Mouse (Mus musculus) v-Abl transformed pro-B cells (cell line): Measurements from ENCODE around the gene Sntb2.

Experiments used
- in situ Hi-C, 2 experiments: fragments of 400-800 bp; cut with MboI; formaldehyde crosslinking; loops; one replicate each; pipeline ENCODE4 v1.15.1; 2025; ENCODE audit not compliant: unreplicated experiment in 2 of 2

The Sntb2 gene

DNA sequence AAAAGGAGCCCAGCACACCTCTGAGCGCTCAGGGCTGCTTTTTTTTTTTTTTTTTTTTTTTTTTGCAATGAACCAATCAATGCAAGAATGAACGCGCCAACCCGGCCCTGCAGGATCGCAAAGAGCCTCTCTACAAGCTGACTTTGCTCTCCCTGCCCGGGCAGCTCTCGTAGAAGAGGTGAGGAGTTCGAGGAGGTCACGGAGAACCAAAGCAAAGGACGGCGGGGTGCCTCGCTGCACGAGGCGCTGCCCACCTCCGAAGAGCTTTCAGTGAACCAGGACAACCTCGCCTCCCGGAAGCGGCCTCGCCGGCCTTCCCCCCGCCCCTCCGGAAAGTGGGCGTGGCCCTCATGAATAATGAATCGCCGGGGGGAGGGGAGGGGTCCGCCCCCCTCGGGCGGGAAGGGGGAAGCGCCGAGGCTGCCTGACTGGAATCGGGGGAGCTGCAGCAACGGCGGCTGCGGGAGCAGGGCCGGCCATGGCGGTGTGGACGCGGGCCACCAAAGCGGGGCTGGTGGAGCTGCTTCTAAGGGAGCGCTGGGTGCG, at the start of gene Sntb2:
TSS of gene Sntb2 (plus strand) at position 427 of the 546 bp plus-strand sequence.
- in situ Hi-C loops: no loop called here

DNA sequence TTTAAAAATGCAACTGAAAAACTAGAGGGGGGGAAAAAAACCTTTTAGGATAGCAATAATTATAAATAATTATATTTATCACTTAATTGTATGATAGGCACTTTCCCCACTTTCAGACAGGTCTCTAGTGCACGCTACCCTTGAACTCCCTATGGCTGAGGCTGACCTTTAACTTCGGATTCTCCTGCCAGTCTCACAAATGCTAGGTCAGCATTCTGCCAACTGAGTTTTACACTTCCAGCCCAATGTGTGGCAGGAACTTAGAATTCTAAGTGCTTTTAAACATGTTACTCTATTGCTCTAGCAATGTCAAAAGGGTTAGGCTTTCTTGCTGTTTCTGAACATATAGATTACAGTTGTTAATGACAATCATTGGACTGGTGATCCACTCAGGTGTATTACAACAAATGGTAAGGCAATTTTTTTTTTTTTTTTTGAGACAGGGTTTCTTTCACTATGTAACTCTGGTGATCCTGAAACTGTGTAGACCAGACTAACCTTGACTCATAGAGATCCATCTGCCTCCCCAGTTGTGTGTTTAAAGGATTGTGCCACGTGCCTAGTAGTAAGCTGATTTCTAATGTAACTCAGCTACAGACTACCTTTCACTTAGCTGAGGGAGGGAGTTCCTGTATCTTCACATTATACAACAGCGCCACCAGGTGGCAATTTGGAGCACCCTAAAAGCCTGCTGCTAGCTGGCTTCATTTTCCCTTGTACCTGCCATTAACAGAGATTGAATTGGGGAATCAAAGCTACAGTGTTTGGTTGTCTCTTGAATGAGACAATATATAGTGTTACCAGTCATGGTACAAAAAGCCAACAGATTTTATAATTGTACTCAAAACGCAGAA, 48.0 kb upstream of the Sntb2 start:
- in situ Hi-C loops: loop anchor here (5.0 to 25.0 kb wide), 4 partner anchors 117 to 700 kb away; partner anchors contain the start of gene Psmd7 (in 1 of the 2)

DNA sequence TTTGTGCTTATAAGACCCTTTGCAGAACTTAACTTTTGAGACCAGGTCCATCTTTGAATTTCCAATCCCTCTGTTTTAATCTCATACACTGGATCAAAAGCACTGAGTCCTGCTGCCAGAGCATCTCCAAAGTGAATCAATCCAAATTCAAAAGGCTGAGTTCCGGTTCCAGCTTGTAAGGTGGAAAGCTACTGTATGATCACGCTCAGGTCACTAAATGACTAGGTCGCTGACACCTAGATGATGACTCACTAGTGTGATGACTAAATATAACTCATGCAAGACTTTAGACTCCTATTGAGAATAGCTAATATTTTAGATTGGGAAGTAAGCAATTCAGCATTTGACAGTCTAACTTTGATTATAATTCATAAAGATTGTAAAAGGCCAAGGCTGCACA, 46.7 kb upstream of the Sntb2 start:
- in situ Hi-C loops: loop anchor here (5.0 to 25.0 kb wide), 4 partner anchors 116 to 698 kb away; partner anchors contain the start of gene Psmd7 (in 1 of the 2)

DNA sequence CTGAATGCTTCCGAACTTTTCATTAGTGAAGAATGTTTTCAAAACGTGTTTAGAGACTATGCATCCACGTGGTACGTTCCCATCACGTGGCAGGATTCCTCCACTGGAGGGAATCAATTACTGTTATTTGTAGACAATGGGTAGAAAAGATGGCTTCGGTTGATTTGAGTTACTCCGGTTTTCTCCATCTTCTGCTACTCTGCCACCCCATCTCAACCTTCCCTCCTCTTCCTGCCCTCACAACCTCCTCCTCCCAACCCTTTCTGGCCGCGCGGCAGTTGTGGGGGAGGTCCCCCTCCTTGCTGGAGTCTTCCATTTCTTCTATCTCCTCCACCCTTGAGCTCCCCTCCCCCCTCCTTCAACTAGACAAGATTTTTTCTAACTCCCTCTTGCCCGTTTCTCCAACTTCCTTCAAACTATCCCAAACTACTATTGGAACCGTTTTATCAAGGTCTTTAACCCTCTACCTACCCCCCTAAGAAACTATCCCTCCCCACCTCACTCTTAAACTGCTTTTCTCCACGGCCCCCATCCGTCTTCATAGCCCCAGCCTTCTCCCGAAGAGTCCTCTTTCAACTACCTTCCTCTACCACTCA, 43.2 kb upstream of the Sntb2 start:
- in situ Hi-C loops: loop anchor here in 1 of 2 experiments (10.0 to 25.0 kb wide), 2 partner anchors 478 to 695 kb away; partner anchors contain the start of genes Psmd7 and Zfp90

DNA sequence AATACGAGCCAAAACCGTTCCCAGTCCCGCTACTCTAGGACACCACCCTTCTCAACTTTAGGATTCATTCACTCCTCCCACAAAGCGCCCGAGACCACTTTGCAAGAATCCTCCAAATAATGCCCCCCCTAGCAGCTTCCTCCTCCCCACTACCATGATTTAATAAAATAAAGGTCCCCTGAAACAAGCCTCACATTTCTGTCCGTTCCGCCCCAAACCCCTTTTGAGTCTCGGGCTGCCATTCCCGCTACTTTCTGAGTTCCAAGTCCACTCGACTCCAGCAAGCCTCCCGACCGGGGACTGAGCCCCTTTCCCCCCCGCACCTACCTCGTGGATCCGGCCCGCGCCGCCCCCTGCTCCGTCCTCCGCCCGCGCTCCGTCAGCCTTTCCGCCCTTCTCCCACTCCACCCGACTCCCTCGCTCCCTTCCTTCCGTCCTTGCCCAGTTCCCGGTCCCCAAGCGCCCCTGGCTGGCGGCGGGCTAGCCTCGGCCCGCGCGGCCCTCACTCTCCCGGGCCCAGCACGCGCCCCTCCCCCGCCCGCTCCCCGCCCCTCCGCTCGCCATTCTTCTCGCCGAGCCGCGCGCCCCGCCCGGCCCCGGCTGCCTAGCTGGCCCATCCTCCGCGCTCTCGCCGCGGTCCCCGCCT, 42.6 kb upstream of the Sntb2 start:
- in situ Hi-C loops: loop anchor here in 1 of 2 experiments (10.0 to 25.0 kb wide), 2 partner anchors 478 to 694 kb away; partner anchors contain the start of genes Psmd7 and Zfp90

DNA sequence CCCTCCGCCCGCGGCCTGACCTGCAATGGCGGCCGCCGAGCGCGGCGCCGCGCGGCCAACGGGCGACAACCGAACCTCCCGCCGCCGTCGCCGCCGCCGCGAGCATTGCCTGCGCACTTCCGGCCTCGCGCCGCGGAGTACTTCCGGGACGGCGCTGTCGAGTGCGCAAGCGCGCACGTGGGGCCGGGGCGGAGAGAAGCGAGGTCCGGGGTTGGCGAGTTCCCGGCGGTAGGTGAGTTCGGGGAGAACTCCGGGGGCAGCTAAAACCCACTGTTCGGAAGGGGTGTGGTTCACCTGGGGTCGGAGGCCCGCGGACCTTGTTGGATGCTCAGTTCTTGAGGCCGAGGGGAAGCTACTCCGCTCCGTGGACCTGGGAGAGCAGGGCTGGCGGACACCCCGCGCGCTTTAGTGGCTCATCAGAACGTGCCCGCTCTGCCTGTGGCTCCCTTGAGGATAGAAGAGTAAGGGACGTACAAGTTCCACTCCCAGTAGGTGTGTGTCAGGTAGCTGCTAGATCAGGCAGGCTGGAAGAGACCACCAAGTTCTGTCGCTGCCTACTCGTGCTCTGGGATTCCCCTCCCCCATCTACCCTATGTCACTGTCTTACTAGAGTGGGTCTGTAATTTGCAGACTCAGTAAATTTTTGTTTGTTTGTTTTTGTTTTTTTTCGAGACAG, 41.9 kb upstream of the Sntb2 start, which contains the start of gene Utp4:
TSS of gene Utp4 (plus strand) at position 156 of the 676 bp plus-strand sequence.
- in situ Hi-C loops: loop anchor here in 1 of 2 experiments (10.0 to 25.0 kb wide), 2 partner anchors 479 to 694 kb away; partner anchors contain the start of genes Psmd7 and Zfp90

DNA sequence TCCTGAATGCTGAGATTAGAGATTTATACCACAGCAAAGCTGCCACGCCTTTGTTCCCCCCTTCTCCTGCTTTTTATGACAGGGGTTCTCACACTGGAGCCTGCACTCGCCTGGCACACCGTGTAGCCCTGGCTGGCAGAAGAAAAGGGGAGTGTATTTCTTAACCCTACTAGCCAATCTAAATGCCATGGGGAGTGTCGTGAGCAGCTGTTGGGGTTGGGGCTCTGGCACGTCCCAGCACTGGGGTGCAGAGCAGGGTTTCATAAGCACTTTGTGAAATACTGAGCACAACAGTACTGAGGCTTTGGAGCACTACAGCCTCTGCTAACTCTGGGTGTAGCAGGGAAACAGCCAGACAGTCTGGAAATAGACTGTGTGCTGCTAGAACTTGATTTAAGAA, 36.1 kb upstream of the Sntb2 start:
- in situ Hi-C loops: loop anchor here in 1 of 2 experiments (10.0 to 25.0 kb wide), 2 partner anchors 485 to 688 kb away; partner anchors contain the start of genes Psmd7 and Zfp90

DNA sequence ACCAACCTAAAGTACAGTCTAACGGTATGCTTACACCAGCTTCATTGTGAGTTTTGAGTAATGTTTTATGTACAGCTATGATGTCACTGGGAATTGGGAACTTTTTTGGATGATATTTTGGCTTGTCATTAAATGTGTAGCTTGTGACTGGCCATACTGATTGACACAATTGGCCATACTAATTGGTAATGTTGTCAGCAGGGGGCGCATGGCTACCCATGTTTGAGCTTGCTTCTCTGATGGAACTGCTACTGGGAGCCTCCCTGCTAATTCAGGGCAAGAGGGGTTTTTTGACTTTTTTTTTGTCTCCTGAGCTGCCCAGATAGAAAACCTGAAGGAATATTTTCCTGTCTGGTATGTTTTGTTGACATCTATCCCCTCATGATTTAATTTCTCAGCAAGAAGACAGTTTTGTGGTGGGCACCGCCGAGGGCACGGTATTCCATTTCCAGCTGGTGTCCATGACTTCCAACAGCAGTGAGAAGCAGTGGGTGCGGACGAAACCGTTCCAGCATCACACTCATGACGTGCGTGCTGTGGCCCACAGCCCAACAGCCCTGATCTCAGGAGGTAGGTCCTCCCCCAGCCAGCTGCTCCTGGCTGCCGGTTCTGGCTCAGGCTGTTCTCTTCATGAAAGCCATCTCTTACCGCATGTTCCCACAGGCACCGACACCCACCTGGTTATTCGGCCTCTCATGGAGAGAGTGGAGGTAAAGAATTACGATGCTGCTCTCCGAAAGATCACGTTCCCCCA, 29.6 kb upstream of the Sntb2 start:
- in situ Hi-C loops: no loop called here

DNA sequence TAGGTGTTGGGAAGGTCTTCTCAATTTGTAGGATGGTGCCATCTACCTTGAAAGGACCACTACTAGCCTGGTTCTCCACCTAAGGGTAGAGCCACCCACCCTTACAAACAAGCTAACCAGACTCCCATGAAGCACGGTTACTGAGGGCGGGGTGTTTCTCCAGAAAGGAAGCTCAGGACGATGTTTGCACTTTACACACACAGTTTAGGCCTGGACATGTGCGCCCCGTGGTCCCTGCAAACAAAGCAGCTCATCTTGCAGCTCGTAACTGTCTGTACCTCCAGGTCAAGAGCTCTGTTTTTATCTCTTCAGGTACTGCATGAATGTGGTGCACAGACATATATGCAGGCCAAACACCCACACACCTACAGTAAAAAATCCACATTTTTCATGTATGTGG, 28.9 kb upstream of the Sntb2 start:
- in situ Hi-C loops: no loop called here

DNA sequence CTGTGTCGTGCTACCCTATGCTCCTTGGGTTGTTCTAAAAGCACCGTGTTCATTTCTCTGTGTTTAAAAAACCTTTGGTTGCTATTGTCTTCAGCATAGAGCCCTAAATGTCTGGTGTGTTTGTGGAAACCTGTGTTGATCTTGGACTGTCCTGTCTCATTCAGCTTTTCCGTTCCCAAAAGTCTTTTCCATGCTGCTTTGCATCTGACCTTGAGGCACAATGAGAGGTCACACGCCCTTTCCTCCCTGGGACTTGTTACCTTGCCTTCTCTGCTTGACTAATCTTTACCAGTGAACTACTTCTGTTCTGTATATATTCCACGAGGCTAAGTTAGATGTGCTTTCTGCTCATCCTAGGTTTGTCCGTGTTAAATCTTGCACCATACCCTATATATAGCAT, 28.1 kb upstream of the Sntb2 start:
- in situ Hi-C loops: no loop called here

DNA sequence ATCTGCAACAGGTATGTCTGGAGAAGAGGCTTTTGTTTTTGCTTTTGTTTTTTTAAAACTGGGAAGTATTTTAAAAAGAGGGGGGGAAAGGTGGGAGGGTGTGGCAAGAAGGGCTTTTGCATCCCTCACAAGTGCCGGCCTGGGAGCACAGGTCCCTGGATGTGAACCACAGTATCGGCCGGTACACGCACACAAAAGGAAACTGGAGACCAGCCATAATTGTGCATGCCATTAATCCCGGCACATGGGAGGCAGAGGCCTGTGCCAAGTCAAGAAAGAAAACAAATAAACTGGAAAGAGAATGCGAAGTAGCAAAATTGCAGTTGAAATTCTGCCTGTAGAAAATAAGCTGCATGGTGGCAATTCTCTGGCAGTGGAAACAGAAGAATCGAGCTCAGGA, 27.3 kb upstream of the Sntb2 start:
- in situ Hi-C loops: no loop called here

DNA sequence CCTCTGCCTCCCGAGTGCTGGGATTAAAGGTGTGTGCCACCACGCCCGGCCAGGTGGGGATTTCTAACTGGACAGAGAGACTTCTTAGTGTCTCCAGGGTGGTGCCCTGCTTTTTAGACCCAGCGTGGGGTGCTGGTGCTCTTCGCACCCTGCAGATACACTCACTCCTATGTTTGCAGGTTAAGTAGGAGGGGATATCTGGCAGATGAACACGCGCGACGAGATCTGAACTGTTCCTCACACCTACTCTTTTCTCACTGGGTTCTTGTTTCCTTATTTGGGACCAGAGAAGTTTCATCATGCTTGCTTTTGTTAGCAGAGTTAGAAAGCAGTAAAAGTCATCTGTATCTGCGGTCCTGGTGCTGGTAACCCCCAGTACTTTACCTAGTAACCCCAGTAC, 21.9 kb upstream of the Sntb2 start:
- in situ Hi-C loops: no loop called here

DNA sequence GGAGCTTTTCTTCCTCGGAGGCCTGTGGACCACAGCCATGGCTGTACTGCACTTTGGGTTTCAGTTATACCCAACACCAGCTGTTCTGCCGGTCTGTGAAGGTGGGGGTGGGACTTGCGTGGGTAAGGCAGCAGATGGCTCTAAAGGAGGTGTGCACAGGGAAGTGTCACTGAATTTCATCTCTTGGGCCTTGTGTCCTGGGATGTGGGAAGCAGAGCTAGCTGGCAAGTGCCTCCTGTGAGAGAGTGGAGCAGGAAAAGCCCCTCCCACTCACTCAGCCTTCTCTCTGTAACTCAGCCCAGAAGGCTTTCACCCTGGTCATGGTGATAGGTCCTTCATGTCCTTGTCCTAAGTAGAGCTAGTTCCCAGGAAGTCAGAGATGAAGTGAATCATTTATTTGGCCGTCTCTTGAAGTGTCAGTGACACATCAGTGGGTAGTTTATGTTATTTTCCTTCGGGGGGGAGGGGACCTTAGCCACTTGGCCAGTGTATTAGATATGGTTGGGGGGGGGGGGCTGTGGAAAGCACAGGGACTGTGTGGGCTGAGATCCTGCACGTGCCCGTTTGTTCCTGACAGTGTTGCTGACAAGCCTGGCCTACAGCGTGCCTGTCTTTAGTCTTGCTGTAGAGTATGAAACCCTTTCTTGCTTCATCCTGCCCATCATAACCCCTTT, 15.7 kb upstream of the Sntb2 start:
- in situ Hi-C loops: loop anchor here in 1 of 2 experiments (5.0 kb wide), 1 partner anchor 82 kb away; no protein-coding TSS in a partner anchor

DNA sequence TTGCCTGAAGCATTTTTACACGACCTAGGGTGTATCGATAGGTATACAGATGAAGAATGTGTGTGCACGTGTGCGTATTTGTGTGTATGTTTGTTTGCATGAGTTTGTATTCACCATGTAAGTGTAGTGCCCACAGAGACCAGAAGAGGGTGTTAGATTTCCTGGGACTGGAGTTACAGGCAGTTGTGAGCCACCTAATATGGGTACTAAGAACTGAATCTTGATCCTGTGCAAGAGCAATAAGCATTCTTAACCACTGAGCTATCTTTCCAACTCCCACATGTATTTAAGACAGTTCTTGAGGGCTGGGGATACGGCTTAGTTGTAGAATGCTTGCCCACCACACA, 15.2 kb upstream of the Sntb2 start:
- in situ Hi-C loops: loop anchor here in 1 of 2 experiments (5.0 kb wide), 1 partner anchor 82 kb away; no protein-coding TSS in a partner anchor

DNA sequence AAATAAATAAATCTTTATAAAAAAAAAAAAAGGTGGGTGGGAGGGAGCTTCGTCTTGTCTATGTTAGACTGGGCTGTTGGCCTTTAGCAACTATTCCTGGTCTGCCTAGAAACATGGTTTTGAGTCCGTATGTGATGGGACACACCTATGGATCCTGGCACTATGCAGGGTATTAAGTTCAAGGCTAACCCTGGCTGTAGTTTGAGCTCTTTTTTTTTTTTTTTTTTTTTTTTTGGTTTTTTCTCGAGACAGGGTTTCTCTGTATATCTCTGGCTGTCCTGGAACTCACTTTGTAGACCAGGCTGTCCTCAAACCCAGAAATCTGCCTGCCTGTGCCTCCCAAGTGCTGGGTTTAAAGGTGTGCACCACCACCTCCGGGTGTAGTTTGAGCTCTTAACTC, 11.5 kb upstream of the Sntb2 start:
- in situ Hi-C loops: loop anchor here in 1 of 2 experiments (5.0 kb wide), 1 partner anchor 78 kb away; no protein-coding TSS in a partner anchor

DNA sequence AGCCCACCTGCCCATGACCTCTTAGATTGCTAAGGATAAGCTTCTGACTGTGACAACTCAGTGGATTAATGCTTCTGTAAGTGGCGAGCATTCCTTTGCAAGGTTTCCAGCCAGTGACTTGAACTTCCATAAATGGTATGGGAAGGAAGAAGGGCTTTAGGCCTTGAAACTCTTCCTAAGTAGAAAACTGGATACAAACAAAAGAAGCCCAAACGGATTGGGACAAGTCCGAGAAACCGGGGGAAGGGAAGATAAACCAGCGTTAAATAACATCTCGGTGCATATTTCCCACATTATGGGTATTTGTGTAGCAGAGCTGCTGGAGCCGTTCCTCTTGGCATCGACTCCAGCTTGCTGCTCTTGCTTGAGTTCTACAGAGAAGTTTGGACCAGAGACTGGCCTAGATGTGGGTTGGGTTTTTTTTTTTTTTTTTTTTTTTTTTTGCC, 10.6 kb upstream of the Sntb2 start:
- in situ Hi-C loops: loop anchor here in 1 of 2 experiments (5.0 kb wide), 1 partner anchor 77 kb away; no protein-coding TSS in a partner anchor

DNA sequence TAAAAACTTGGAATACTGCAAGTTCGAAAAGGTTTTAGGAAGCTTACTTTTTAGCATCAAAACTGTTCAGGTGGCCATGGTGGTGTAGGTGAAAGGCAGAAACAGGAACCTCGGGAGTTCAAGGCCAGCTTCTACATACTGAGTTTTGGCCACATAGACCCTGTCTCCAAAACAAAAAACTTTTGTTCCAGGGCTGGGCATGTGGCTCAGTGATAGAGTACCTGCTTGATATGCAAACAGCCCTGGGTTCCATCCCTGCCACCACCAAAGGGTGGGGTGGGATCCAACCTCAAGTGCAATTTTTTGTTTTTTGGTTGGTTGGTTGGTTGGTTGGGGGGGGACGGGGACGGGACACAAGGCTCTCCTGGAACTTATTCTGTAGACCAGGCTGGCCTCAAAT, 10.1 kb upstream of the Sntb2 start:
- in situ Hi-C loops: no loop called here

DNA sequence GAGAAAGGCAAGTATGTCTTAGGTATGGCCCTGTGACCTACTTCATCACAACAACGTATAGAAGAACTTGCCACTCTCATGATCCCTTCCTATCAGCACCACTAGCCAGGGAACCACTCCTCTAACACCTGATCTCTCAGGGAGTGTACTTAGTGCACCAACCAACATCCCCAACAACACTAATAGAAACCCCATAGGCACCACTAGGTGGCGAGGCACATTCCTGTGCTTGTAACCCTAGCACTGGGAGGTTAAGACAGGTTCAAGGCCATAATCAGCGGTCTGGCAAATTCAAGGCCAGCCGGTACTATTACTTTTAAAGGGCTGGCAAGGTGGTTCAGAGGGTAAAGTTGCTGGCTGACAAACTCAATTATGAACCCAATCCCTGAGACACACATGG, 8.3 kb upstream of the Sntb2 start:
- in situ Hi-C loops: no loop called here
